Mouse (Mus musculus) cortical plate, adult 2 months (tissue): ENCODE data around the gene Adamtsl4. TPM values are rescaled to one million over a fixed set of nuclear protein-coding genes. Genes with fewer than 3 reads are reported as not detected.

Experiments
- H3K27ac ChIP-seq: fragments of 200-500 bp; 2 replicates; pipeline ENCODE4 v1.5.1; 2012; ENCODE audit warnings: low read length, control low read depth, inconsistent platforms; ENCODE audit not compliant: insufficient read depth
- H3K4me1 ChIP-seq: fragments of 200-500 bp; 2 replicates; pipeline ENCODE4 v1.6.1; 2011; ENCODE audit warnings: low read length; ENCODE audit not compliant: control insufficient read depth, insufficient read depth
- H3K4me3 ChIP-seq: fragments of 200-500 bp; 2 replicates; pipeline ENCODE4 v1.5.1; 2011; ENCODE audit warnings: mild to moderate bottlenecking, low read length, control low read depth; ENCODE audit not compliant: insufficient read depth
- CTCF ChIP-seq: fragments of 200-500 bp; IDR thresholded peaks from 2 replicates; pipeline ENCODE4 v1.5.1; 2011; ENCODE audit warnings: mild to moderate bottlenecking, control low read depth, low read length; ENCODE audit not compliant: insufficient read depth; ENCODE audit errors: extremely low read depth
- POLR2A ChIP-seq: fragments of 200-500 bp; IDR thresholded peaks from 2 replicates; pipeline ENCODE4 v1.6.1; 2011; ENCODE audit warnings: mild to moderate bottlenecking, low read length, control low read depth; ENCODE audit not compliant: insufficient read depth; ENCODE audit errors: extremely low read depth
- polyA plus RNA-seq: library from polyadenylated mRNA; depleted of rRNA; stranded (reverse); fragments of >200 nt; gene quantifications from 2 replicates; pipeline ENCODE4 v1.2.3, GENCODE M21; 2012

Adamtsl4 gene
- polyA plus RNA-seq, 1 experiment: 6.0 TPM

- TF ChIP-seq POLR2A (no peak), CTCF (no peak)
- H3K27ac ChIP-seq: no peak overlapping the region
Measured at GRCm38 (mm10) chr3:95726696-95727358, 39.1 kb upstream of the Adamtsl4 start.

GRCm38 (mm10) chr3:95725863-95726262 lies 38.1 kb upstream of the Adamtsl4 start:
- no peak overlapping the region for H3K27ac ChIP-seq
- TF ChIP-seq POLR2A (no peak), CTCF (no peak)
- H3K4me1 ChIP-seq: no peaks in the 10 kb centered on the region

More at GRCm38 (mm10) chr3:95726696-95727358, 39.1 kb upstream of the Adamtsl4 start:
- Histone ChIP-seq H3K4me1 (no peaks in the 10 kb centered on the region), H3K4me3 (no peak overlapping the region)

GRCm38 (mm10) chr3:95722386-95722785 lies 34.7 kb upstream of the Adamtsl4 start:
- H3K27ac ChIP-seq: no peak overlapping the region
- no peaks in the 10 kb centered on the region for H3K4me1 ChIP-seq
- H3K4me3 ChIP-seq: no peak overlapping the region
- no peak for TF ChIP-seq POLR2A
- no peak for TF ChIP-seq CTCF

More at GRCm38 (mm10) chr3:95725863-95726262, 38.1 kb upstream of the Adamtsl4 start:
- no peak overlapping the region for H3K4me3 ChIP-seq

DNA sequence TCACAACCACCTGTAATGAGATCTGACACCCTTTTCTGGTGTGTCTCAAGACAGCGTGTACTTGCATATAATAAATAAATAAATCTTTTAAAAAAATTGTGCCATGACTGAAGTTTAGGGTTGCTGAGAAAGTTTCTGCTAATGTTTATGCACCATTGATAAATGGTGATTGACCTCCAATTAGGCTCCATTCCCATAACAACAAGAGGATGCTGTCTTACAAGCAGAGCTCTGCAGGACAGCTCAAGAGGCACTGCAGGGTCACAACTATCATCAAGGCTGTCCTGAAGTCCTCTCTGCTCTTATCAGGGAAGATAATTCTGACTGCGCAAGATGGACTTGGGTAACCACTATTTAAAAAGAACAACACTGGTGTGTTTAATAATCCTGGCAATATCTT lies 30.4 kb upstream of the Adamtsl4 start:
- H3K4me3 ChIP-seq: no peak overlapping the region
- no peak for TF ChIP-seq CTCF
- TF ChIP-seq POLR2A: no peak
- H3K4me1 ChIP-seq: no peaks in the 10 kb centered on the region
- no peak overlapping the region for H3K27ac ChIP-seq

DNA sequence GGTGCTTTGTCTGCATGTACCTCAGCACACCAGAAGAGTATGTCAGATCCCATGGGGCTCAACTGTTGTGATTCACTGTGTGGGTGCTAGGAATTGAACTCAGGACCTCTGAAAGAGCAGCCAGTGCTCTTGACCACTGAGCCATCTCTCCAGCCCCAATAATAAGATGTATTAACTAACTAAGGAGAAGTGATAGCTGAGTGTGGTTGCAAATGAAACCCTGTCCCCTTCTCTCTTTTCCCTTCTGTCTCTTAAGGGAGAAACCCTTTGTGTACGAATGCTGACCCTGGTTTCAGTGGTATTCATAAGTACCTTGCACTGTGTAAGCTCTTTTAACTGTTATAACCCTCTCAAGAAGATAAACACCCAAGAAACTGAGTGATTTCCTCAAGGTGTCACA lies 28.4 kb upstream of the Adamtsl4 start:
- no peak for TF ChIP-seq CTCF
- TF ChIP-seq POLR2A: no peak
- H3K27ac ChIP-seq: no peak overlapping the region
- no peaks in the 10 kb centered on the region for H3K4me1 ChIP-seq
- no peak overlapping the region for H3K4me3 ChIP-seq

DNA sequence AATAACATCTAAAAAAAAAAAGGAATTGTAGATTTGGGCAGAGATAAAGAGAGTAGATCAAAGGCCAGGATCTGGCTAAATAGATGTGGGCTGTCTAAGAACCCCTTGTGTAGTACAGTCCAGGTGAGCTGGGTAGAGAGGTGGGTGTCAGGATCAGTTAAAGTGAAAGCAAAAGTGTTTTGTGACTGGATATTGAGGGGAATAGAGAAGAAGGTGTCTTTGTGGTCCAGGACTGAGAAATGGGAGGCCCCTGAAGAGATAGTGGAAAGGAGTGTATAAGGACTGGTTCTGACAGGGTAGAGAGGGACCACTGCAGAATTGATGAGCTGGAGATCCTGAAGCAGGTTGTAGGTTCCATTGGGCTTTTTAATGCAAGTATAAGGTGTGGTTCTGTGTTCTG lies 22.2 kb upstream of the Adamtsl4 start:
- TF ChIP-seq CTCF (no peak), POLR2A (no peak)
- no peak overlapping the region for H3K4me3 ChIP-seq
- no peak overlapping the region for H3K27ac ChIP-seq
- no peaks in the 10 kb centered on the region for H3K4me1 ChIP-seq

DNA sequence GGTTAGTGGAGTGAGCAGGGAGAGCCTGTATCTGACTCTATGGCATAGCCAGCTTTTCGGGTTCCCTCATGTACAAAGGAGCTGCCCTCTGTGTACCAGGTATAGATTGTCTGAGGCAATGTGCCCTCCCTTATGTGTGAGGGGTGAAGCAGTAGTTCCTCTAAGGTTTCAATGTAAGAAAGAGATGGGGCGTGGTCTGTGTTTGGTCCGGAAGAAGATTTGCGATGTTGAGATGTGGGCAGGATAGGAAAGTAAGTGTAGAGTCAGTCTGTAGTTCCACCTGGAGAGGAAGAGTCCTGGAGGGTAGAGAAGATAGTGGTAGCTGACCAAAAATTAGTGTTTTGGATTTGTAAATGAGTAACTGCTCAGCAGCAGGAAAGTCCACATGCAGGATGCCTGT lies 21.3 kb upstream of the Adamtsl4 start:
- no peak for TF ChIP-seq CTCF
- TF ChIP-seq POLR2A: no peak
- H3K4me3 ChIP-seq: no peak overlapping the region

GRCm38 (mm10) chr3:95707497-95707896 lies 19.8 kb upstream of the Adamtsl4 start:
- H3K4me3 ChIP-seq: no peak overlapping the region
- TF ChIP-seq CTCF (no peak), POLR2A (no peak)
- H3K4me1 ChIP-seq: no peaks in the 10 kb centered on the region
- H3K27ac ChIP-seq: no peak overlapping the region

More for the DNA sequence above, 21.3 kb upstream of the Adamtsl4 start:
- Histone ChIP-seq H3K4me1 (no peaks in the 10 kb centered on the region), H3K27ac (no peak overlapping the region)

GRCm38 (mm10) chr3:95706273-95706672 lies 18.6 kb upstream of the Adamtsl4 start:
- Histone ChIP-seq H3K27ac (no peak overlapping the region), H3K4me1 (no peaks in the 10 kb centered on the region; the same call in 1 of the 2 replicates), H3K4me3 (no peak overlapping the region)
- TF ChIP-seq POLR2A: no peak
- TF ChIP-seq CTCF: no peak

GRCm38 (mm10) chr3:95704612-95705011 lies 16.9 kb upstream of the Adamtsl4 start:
- no peak for TF ChIP-seq CTCF
- TF ChIP-seq POLR2A: no peak
- Histone ChIP-seq H3K4me3 (no peak overlapping the region), H3K27ac (no peak overlapping the region), H3K4me1 (no peaks in the 10 kb centered on the region; the same call in 1 of the 2 replicates)
